Mouse (Mus musculus) neural tube, embryonic 12.5 days (tissue): ENCODE data around the gene Uba52. TPM values are rescaled to one million over a fixed set of nuclear protein-coding genes. Genes with fewer than 3 reads are reported as not detected.

ENCODE experiments used
- ATAC-seq: fragments of 200-750 bp; cut with Nextera tagmentation; 2 replicates; pipeline ENCODE4 v1.8.0; 2017; ENCODE audit warnings: low read depth, mild to moderate bottlenecking, moderate TSS enrichment, moderate library complexity; ENCODE audit not compliant: low FRiP score
- H3K27ac ChIP-seq: fragments of 300-500 bp; sonication (generic); 2 replicates; pipeline ENCODE4 v1.5.1; 2016
- H3K27me3 ChIP-seq: fragments of 300-500 bp; sonication (generic); replicated peaks from 2 replicates; pipeline ENCODE4 v1.6.1; 2016; ENCODE audit warnings: mild to moderate bottlenecking
- H3K36me3 ChIP-seq: fragments of 300-500 bp; sonication (generic); 2 replicates; pipeline ENCODE4 v1.6.1; 2016; ENCODE audit warnings: mild to moderate bottlenecking
- H3K4me1 ChIP-seq: fragments of 300-500 bp; sonication (generic); 2 replicates; pipeline ENCODE4 v1.6.1; 2016
- H3K4me2 ChIP-seq: fragments of 300-500 bp; sonication (generic); replicated peaks from 2 replicates; pipeline ENCODE4 v1.6.1; 2016; ENCODE audit warnings: mild to moderate bottlenecking
- H3K4me3 ChIP-seq: fragments of 300-500 bp; sonication (generic); 2 replicates; pipeline ENCODE4 v1.5.1; 2016
- H3K9ac ChIP-seq: fragments of 300-500 bp; sonication (generic); 2 replicates; pipeline ENCODE4 v1.6.1; 2016; ENCODE audit warnings: mild to moderate bottlenecking
- H3K9me3 ChIP-seq: fragments of 300-500 bp; sonication (generic); 2 replicates; pipeline ENCODE4 v1.6.1; 2016; ENCODE audit warnings: mild to moderate bottlenecking
- WGBS: fragments of 180-500 bp; shearing (Covaris S2); methylation state at CpG from one replicate; pipeline ENCODE4 v1.1.7; 2016; 5-methylcytosine and 5-hydroxymethylcytosine counted together
- polyA plus RNA-seq: library from polyadenylated mRNA; unstranded; fragments of >200 nt; fragmentation: Nextera tagmentation; extraction: Ambion mirVana; gene quantifications from 2 replicates; pipeline ENCODE4 v1.2.1, GENCODE M21; 2016

Gene Uba52
- polyA plus RNA-seq, 1 experiment from 2014 or later = 781 TPM

GRCm38 (mm10) chr8:70487993-70488796 lies 22.4 kb downstream of the Uba52 start:
- Histone ChIP-seq H3K9ac (peak overlapping the region; percentile 1; the same call in 1 of the 2 replicates), H3K27me3 (peaks cover 98% of the 10 kb centered on the region), H3K27ac (no peak overlapping the region), H3K4me1 (peaks cover 37% of the 10 kb centered on the region), H3K4me2 (peak overlapping the region; percentile 66), H3K4me3 (peak overlapping the region; percentile 27), H3K36me3 (no peaks in the 10 kb centered on the region), H3K9me3 (no peaks in the 10 kb centered on the region)
- 3% methylated on average over 55 of the region's 55 CpGs for WGBS
- peak; percentile 2; the same call in 1 of the 2 replicates for ATAC-seq

GRCm38 (mm10) chr8:70486941-70487520 lies 23.6 kb downstream of the Uba52 start, which contains the start of gene Tmem59l:
Gene Tmem59l, minus strand, starts transcription at chr8:70487358.
- Histone ChIP-seq H3K4me2 (peak within 1 kb of the TSS; percentile 66), H3K27ac (no peak within 1 kb of the TSS), H3K9me3 (no peaks in the 10 kb centered on the region), H3K4me3 (peak within 1 kb of the TSS; percentile 47), H3K27me3 (peaks cover 91% of the 10 kb centered on the region), H3K4me1 (peaks cover 27% of the 10 kb centered on the region), H3K36me3 (no peaks in the 10 kb centered on the region), H3K9ac (peak within 1 kb of the TSS; percentile 66)
- 4% methylated on average over 33 of the region's 33 CpGs for WGBS
- ATAC-seq = peak; percentile 52

- Histone ChIP-seq H3K9me3 (no peaks in the 10 kb centered on the region), H3K27me3 (peaks cover 83% of the 10 kb centered on the region), H3K27ac (no peak overlapping the region), H3K4me3 (0 out of 2 replicates have a peak overlapping the region, but pooled peaks have one; percentile 5), H3K4me2 (peak overlapping the region; percentile 66), H3K36me3 (no peaks in the 10 kb centered on the region), H3K9ac (peak overlapping the region; percentile 66; the same call in 1 of the 2 replicates), H3K4me1 (peaks cover 24% of the 10 kb centered on the region)
- no peak for ATAC-seq
- 61% methylated on average over 7 of the region's 7 CpGs for WGBS
Measured at GRCm38 (mm10) chr8:70486191-70486681, 24.4 kb downstream of the Uba52 start.

DNA sequence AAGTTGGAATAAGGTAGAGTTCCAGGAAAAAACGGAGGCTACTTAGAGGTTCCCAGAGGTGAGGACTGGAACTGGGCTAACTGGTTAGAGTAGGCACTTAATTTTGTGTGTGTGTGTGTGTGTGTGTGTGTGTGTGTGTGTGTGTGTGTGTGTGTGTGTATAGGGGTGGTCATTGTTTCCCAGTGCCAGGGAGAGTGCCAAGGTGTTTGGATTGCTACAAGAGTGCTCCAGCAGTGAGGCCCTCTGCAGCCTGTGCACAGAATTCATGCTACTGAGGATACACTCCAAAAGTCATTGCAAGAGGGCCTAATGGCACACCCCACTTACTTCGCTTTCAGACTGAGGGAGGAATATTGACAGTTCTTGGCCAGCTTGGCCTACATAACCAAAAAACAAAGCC lies 27.7 kb downstream of the Uba52 start:
- no peaks in the 10 kb centered on the region for H3K36me3 ChIP-seq
- peaks cover 7% of the 10 kb centered on the region; the same call in 1 of the 2 replicates for H3K4me1 ChIP-seq
- H3K9ac ChIP-seq = no peak overlapping the region
- 61% methylated on average over 2 of the region's 2 CpGs for WGBS
- no peak overlapping the region for H3K27ac ChIP-seq
- H3K4me3 ChIP-seq = no peak overlapping the region
- ATAC-seq = no peak
- peaks cover 51% of the 10 kb centered on the region for H3K27me3 ChIP-seq
- no peaks in the 10 kb centered on the region for H3K9me3 ChIP-seq
- no peak overlapping the region for H3K4me2 ChIP-seq

- Histone ChIP-seq H3K4me3 (no peak overlapping the region), H3K27ac (no peak overlapping the region), H3K9ac (no peak overlapping the region), H3K36me3 (no peaks in the 10 kb centered on the region), H3K9me3 (no peaks in the 10 kb centered on the region), H3K4me1 (peaks cover 4% of the 10 kb centered on the region), H3K27me3 (peaks cover 40% of the 10 kb centered on the region), H3K4me2 (no peak overlapping the region)
- WGBS = 70% methylated on average over 3 of the region's 3 CpGs
- no peak for ATAC-seq
Measured at GRCm38 (mm10) chr8:70481908-70482307, 28.7 kb downstream of the Uba52 start.

DNA sequence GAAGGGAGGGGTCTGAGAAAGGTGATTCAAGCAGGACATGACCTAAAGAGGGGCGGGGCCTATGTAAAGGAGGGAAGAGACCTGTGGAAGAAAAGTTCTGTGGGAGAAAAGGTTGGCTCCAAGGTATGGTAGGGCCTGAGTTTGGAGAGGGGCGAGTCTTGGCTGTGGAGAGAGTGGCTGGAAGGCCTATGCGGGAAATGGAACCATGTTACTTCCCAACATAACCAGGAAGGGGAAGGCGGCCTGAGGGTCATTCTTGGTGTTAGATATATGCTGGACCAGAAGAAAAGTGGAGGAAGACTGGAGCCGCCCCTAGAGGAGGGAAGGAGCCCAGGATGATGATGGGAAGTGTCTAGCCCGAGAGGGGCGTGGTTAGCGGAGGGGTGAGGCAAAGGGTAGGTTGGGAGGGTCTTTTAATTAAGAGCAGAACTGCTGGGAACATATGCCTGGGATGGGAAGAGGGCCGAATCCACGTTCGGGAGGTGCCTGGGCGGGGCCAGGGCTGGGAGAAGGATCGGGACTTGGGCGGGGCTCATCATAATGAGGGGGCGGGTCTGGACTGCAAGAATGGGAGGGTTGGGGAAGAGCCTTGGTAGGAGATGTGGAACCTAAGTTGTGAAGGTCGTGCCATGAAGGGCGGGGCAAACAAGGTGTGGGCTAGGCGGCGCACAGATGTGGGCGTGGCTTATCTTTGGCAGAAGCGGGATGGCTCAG lies 33.2 kb downstream of the Uba52 start:
- peaks cover 10% of the 10 kb centered on the region for H3K4me1 ChIP-seq
- no peaks in the 10 kb centered on the region for H3K9me3 ChIP-seq
- H3K9ac ChIP-seq = peak overlapping the region; percentile 84; the same call in 1 of the 2 replicates
- H3K4me2 ChIP-seq = peak overlapping the region; percentile 88
- H3K4me3 ChIP-seq = peak overlapping the region; percentile 68
- peak; percentile 51; the same call in 1 of the 2 replicates for ATAC-seq
- WGBS = under 1% methylated on average over 21 of the region's 21 CpGs
- no peaks in the 10 kb centered on the region for H3K36me3 ChIP-seq
- H3K27ac ChIP-seq = no peak overlapping the region
- no peaks in the 10 kb centered on the region; the same call in 1 of the 2 replicates for H3K27me3 ChIP-seq

DNA sequence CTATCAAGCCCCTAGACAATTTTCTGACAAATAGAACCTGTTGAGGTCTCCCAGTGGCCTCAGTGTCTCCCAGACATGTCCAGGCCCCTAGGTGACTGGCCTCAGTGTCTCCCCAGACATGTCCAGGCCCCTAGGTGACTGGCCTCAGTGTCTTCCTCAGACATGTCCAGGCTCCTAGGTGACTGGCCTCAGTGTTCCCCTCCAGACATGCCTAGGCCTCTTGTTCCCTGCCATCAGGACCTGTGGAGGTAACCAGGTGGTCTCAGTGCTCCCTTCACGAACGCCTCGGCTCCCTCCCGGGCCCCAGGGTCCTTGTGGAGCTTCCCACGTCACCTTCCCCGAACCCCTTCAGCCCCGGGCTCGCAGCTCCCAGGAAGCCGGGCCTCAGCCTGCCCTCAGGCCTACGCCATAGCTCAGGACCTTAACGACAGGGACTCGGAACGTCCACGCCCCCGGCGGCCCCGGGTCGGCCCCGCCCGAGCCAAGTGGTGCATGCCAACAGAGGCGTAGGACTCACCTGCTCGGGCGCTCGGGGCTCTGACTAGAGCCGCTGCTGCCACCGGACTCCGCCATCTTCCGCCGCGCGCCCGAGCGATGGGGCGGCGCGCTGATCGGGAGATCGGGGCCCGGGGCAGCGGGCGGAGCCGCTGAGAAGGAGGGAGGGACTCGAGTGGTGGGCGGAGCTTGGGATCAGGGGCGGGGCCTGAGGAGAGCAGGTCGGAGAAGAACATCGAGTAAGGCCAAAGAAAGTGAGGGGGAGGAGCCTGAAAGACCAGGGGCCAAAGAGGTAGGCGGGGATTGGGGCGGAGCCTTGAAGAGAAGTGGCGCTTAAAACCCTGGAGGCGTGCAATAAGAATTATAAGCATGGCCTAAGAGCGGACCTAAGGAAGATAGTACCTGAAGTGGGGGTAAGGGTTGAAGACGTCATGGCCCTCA lies 34.0 kb downstream of the Uba52 start, which contains the start of gene Klhl26:
Gene Klhl26, minus strand, starts transcription at position 636 of the 936 bp plus-strand sequence.
- H3K9ac ChIP-seq = peak within 1 kb of the TSS; percentile 84
- H3K4me1 ChIP-seq = peaks cover 10% of the 10 kb centered on the region
- no peaks in the 10 kb centered on the region for H3K36me3 ChIP-seq
- under 1% methylated on average over 53 of the region's 53 CpGs for WGBS
- no peaks in the 10 kb centered on the region; the same call in 1 of the 2 replicates for H3K27me3 ChIP-seq
- H3K27ac ChIP-seq = no peak within 1 kb of the TSS
- H3K9me3 ChIP-seq = no peaks in the 10 kb centered on the region
- peak within 1 kb of the TSS; percentile 88 for H3K4me2 ChIP-seq
- H3K4me3 ChIP-seq = peak within 1 kb of the TSS; percentile 68
- ATAC-seq = peak; percentile 86

DNA sequence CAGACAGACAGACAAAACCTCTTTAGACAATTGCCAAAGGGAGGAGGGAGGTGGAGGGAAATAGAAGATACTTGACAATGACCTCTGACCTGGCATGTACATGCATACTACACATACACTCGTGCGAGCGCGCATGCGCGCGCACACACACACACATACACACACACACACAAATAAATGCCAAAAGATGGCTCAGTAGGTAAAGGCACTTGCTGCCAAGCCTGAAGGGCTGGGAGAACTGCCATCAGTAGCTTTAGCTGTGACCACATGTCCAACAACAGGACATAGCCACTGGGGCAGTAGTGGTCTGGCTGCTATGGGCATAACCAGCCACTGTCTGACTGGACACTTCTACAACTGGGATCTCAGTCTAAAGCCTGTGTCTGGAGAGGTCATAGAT lies 38.7 kb downstream of the Uba52 start:
- Histone ChIP-seq H3K4me2 (no peak overlapping the region), H3K36me3 (no peaks in the 10 kb centered on the region), H3K4me1 (peaks cover 6% of the 10 kb centered on the region), H3K27ac (no peak overlapping the region), H3K9ac (no peak overlapping the region), H3K9me3 (no peaks in the 10 kb centered on the region), H3K4me3 (no peak overlapping the region), H3K27me3 (no peaks in the 10 kb centered on the region)
- no peak for ATAC-seq
- WGBS = 98% methylated on average over 7 of the region's 7 CpGs

DNA sequence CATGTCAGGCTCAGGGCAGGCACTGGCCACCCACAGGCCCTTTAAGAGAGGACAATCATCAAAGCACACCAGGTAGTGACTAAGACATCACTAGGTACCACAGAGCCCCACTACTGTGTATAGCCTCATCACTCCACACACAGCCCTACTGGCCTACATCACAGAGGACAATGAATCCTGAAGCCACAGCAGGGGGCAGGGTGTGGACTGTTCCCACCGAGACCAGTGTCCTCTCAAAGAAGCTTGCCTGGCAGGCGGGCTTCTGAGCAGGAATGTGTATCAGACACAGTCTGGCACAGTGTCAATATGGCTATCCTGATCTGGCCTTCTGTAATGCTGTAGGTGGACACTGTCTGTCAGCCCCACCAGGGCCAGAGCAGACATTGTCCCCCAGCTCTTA lies 40.7 kb downstream of the Uba52 start:
- no peaks in the 10 kb centered on the region for H3K36me3 ChIP-seq
- H3K4me1 ChIP-seq = no peaks in the 10 kb centered on the region
- ATAC-seq = no peak
- no peak overlapping the region for H3K4me3 ChIP-seq
- no peak overlapping the region for H3K27ac ChIP-seq
- no peak overlapping the region for H3K4me2 ChIP-seq
- H3K9ac ChIP-seq = no peak overlapping the region
- H3K9me3 ChIP-seq = no peaks in the 10 kb centered on the region
- H3K27me3 ChIP-seq = no peaks in the 10 kb centered on the region
- 54% methylated on average over 2 of the region's 2 CpGs for WGBS

- Histone ChIP-seq H3K27me3 (no peaks in the 10 kb centered on the region), H3K9ac (no peak overlapping the region), H3K4me1 (no peaks in the 10 kb centered on the region), H3K4me3 (no peak overlapping the region), H3K4me2 (no peak overlapping the region), H3K36me3 (no peaks in the 10 kb centered on the region), H3K9me3 (no peaks in the 10 kb centered on the region), H3K27ac (no peak overlapping the region)
- ATAC-seq = no peak
- WGBS = 56% methylated on average over 10 of the region's 10 CpGs
Measured at GRCm38 (mm10) chr8:70469295-70469916, 41.2 kb downstream of the Uba52 start.

DNA sequence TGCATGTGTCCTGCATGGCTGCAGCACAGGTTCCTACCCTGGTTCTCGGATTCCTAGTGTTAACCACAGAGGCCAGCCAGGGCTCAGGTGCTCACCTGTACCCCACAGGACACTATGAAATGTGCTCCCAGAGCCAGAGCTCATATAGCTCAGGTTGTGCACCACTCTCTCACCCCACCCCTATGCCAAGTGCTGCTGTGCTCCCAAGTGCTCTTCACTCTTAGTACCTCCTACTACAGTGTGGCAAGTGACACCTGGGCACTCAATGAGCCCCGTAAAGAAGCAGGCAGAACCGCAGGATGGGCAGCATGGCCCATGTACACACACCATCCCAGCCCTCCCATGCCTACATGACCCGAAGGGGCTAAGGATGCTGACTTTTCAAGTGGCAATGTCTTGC lies 41.9 kb downstream of the Uba52 start:
- WGBS = 92% methylated on average over 4 of the region's 4 CpGs
- ATAC-seq = no peak
- no peaks in the 10 kb centered on the region for H3K36me3 ChIP-seq
- H3K4me1 ChIP-seq = no peaks in the 10 kb centered on the region
- no peaks in the 10 kb centered on the region for H3K9me3 ChIP-seq
- no peak overlapping the region for H3K27ac ChIP-seq
- H3K27me3 ChIP-seq = no peaks in the 10 kb centered on the region
- no peak overlapping the region for H3K9ac ChIP-seq
- H3K4me3 ChIP-seq = no peak overlapping the region
- H3K4me2 ChIP-seq = no peak overlapping the region
